Mouse (Mus musculus) embryo, embryonic 11 days (tissue): ENCODE data around the gene Gm826.
A peak's percentile ranks its signal among the peaks of the same experiment; 100 is the strongest.

Experiments
- DNase-seq: peaks from one replicate; pipeline ENCODE4 v3.0.0-alpha.2; 2015

Gm826 gene

DNA sequence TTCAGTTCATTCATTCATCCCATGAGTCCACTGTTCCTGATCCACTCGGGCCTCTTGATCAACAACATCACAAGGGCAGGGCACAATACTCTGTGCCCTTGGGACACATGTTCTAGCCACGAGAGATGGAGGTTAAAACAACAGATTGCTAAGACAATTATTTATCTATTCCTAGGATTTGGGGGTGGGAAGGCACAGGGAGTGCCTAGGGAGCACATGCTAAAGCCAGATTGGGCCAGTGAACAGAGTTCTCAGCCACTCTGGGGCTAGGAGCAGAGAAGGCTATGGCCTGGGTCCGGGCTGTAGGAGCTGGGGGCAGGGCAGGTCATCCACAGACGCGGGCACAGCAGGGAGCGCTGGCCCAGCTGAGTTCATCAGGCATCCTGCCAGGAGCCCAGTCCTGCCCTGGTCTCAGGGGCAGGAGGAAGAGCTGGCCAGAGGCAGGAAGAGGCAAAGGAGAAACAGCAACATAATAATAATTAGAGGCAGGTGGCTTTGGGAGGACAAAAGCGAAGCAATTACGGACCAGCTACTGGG is 17.1 kb upstream of the Gm826 start:
- DNase-seq: no peak

GRCm38 (mm10) chr2:160349578-160349977 is 15.6 kb upstream of the Gm826 start:
- DNase-seq: no peak

GRCm38 (mm10) chr2:160348796-160349195 is 14.8 kb upstream of the Gm826 start:
- DNase-seq: peak; percentile 64

GRCm38 (mm10) chr2:160348072-160348604 is 14.2 kb upstream of the Gm826 start:
- DNase-seq: peak; percentile 79

DNA sequence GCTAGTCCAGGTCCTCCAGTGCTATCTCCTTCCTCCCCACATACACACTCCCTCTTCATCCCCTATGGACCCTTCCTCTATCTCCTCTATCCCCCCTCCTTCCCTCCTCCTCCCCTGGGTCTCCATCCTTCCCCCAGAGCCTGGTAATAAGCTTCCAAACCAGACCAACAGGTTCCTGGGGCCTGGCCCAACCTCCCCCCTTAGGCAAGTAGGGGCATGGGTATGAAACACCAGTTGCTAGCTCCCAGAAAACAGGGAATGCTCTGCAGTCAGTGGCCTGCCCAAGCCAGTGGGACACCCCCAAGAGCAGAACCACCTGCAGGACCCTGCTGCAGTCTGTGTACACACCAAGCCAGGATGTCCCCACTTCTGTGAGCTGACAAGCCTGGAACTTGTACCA is 11.7 kb upstream of the Gm826 start:
- no peak for DNase-seq

- DNase-seq: no peak
Observed at GRCm38 (mm10) chr2:160340121-160340520, 6.2 kb upstream of the Gm826 start.

GRCm38 (mm10) chr2:160339595-160339994 is 5.6 kb upstream of the Gm826 start:
- DNase-seq: no peak

GRCm38 (mm10) chr2:160336053-160336452 is 2.1 kb upstream of the Gm826 start:
- no peak for DNase-seq

DNA sequence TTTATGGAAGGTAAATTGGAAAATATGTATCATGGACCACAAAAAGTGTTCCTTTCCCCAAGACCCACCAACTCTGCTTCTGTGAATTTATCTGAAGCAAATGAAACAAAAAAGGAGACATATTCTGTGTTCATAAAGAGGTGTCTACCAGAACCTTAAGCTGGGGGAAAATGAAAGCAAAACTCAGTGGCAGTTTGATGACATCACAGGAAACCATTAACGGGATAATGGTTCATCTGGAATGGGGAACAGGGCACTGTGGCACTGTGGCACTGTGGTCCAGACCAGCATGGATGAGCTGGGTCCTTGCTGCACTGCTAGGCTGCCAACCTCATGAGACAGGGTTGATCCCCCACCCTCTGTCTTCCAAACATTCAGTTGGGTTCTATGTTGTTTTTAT is 1.1 kb upstream of the Gm826 start:
- no peak for DNase-seq

DNA sequence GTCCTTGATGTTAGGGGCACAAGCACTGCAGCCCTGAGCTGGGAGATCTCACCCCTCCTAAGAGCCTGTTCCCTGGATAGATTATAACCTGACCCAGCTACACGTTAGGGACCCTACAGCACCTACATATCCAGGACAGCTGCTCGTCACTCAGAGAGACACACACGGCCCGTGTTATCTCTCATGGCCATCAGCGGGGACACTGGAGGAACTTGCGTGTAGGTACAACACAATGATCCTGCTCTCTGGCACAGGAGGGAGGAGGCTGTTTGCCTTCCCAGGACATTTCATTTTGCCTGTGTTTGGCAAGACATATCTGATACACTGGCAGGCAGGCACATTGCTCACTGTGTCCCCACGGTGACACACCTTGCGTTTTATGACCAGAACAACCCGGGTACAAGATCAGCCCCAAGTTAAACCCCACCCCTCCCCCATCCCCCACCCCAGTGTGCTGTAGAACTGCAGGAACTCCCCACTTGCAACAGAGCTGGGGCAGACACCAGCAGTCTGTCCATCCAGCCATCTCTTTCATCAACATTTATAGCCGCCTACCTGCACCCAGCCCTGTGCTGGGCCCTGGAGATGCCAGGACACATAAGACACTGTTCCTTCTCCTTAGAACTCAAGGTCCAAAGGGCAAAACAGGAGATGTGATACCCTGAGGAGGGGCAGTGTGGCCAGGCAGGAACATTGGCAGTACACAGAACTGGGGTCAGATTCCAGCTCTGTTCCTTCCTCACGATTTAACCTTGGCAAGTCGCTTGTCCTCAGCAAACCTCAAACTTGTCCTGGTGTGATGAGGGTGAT is 1.2 kb downstream of the Gm826 start:
- no peak for DNase-seq

DNA sequence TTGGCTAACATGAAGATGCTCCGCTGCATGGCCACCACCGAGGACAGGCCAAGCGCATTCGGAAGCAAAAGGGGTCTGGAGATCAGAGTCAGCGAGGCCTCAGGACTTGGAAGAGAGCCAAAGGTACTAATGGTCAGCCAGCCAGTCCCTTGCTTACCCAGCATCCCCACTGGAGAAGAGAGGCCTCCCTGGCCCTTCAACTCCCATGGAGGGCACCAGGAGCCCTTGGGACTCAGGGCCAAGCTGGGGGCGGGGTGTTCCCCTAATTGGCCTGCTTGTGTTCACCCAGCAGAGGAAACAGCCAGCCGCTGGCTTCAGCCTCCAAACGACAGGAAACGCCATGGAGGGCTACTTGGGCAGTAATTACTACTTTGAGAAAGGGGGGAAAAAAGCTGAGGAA is 5.1 kb downstream of the Gm826 start:
- DNase-seq: no peak

GRCm38 (mm10) chr2:160327716-160328115 is 6.2 kb downstream of the Gm826 start:
- DNase-seq: no peak

DNA sequence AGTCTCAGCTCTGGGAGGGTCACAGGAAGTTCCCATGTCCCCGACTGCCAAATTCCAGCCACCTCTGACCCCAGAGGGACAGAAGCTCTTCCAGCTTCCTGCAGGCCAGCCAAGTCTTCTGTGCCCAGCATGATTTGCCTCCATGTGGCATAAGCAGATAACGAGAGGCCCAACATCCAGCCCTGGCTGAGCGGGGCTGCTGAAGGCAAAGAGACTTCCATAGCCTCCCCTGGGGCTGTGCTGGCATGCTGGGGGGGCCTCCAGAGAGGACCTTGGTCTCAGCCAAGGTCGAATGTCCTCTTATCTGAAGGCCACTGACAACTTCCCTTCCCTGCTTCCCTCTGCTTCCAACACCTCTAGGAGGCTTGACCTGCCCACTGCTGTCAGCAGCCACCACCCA is 6.8 kb downstream of the Gm826 start:
- DNase-seq: peak; percentile 10

- DNase-seq: no peak
Observed at GRCm38 (mm10) chr2:160325105-160325644, 8.8 kb downstream of the Gm826 start.

DNA sequence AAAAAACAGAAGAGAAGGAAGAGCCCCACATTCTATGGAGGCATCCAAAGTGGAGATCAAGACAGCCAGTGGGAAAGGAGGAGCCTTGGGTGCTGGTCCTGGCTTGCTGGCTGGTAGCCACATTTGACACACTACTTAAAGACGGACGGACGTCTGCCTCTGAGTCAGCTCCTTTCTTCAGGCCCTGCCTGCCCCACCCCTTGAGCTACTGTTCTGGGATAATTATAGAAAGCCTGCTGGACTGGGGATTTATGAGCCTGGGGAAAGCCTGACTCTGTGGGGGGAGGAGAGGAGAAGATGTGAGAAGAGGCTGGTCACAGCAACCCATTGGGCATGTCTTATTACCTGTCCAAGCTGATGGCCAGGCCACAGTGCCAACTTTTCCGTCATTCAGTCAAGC is 12.1 kb downstream of the Gm826 start:
- DNase-seq: no peak

- no peak for DNase-seq
Observed at GRCm38 (mm10) chr2:160318255-160318654, 15.7 kb downstream of the Gm826 start.

GRCm38 (mm10) chr2:160313595-160314007 is 20.4 kb downstream of the Gm826 start:
- DNase-seq: peak; percentile 28

GRCm38 (mm10) chr2:160305070-160305469 is 28.9 kb downstream of the Gm826 start:
- no peak for DNase-seq

DNA sequence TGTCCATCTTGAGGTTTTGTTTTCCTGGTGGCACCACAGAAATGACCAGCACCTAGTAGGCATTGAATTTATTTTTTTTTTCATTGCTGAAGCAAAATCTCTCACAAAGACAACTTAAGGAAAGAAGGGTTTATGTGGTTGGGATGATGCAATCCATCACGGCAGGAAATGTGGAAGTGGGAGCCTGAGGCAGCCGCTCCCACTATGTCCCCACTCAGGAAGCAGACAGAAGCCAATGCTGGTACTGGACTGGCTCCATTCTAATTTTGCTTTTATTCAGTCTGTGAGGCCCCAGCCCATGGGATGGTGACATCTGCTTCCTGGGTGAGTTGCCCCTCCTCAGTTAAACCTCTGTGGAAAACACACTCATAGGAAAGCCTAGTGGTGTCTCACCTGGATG is 30.0 kb downstream of the Gm826 start:
- no peak for DNase-seq

- no peak for DNase-seq
Observed at GRCm38 (mm10) chr2:160302013-160302412, 31.9 kb downstream of the Gm826 start.

GRCm38 (mm10) chr2:160298586-160298985 is 35.4 kb downstream of the Gm826 start:
- DNase-seq: no peak

DNA sequence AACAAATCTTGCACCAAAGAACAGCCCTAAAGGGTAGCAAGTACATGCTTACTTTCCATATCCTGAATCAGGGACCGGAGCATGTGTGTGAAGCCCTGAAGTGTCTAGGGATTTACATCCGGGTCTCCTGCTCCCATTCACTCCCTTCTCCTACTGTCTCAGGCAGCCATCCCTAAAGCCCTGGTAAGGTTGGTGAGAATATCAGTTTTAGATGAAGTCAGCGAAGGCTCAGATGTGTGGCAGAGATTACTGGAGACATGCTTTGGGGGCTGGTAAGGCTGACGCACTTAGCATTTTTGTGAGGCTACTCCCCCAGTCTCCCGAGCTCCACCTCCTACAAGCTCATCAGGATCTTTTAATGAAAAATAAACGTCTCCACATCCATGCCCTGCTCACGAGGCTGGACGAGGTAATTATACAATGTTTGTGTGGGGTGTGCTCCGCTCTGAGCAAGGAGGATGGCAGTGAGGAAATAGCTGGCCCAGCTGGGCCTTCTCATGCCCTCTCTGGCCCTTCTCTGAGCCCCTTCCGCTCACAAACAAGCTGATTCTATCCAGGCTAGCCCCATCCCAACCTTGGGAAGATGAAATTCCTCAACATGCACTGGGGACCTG is 45.3 kb downstream of the Gm826 start:
- no peak for DNase-seq

DNA sequence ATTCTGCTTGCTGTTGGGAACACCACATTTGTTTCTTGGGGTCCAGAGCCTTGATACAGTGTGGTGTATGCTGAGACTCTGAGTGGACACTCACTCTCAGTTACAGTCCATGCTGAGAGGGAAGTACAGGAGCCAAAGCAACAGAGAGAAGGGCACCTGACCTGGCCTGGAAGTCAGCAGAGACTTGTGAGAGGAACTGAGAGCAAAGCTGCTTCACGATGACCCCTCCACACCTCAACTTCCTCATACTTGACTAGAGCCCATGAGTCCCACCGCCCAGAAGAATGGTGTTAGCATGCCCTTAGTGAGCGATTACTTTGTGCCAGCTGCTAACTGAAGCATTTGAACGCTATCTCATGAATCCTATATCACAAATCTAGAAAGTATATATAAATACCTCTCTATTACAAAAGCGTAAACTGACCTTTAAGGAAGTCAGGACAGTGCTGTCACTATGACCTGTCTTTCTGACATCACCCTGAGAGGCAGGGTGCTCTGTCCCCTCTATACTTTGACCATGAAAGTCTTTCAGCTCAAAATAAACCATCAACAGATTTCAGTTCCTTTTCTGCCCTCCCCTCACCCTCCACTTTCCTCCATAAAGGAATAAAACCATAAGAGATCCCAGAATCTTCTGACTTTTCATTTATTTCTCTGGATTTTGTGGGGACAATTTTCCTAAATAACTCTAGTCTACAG is 57.9 kb downstream of the Gm826 start:
- DNase-seq: no peak
